Mouse (Mus musculus) CH12.LX (cell line): ENCODE measurements around the gene Nfix.

Source experiments
- CTCF ChIP-seq, 2 experiments: IDR thresholded peaks in 1 of 2; conservative IDR thresholded peaks in 1 of 2; 2 replicates each; pipeline ENCODE4 v1.5.1; 2011 to 2012; ENCODE audit warnings: low read depth in 2 of 2, low read length in 2 of 2, improper control_type of control experiment in 1 of 2, inconsistent platforms in 1 of 2, mild to moderate bottlenecking in 1 of 2, moderate library complexity in 1 of 2
- EP300 ChIP-seq: IDR thresholded peaks from 2 replicates; pipeline ENCODE4 v1.6.1; 2011; ENCODE audit warnings: low read length, improper control_type of control experiment
- POLR2A ChIP-seq: IDR thresholded peaks from 2 replicates; pipeline ENCODE4 v1.6.1; 2011; ENCODE audit warnings: low read depth, mild to moderate bottlenecking, improper control_type of control experiment, low read length
- RAD21 ChIP-seq: IDR thresholded peaks from 2 replicates; pipeline ENCODE4 v1.6.1; 2011; ENCODE audit warnings: low read depth, mild to moderate bottlenecking, low read length, improper control_type of control experiment, moderate library complexity
- USF1 ChIP-seq: IDR thresholded peaks from 2 replicates; pipeline ENCODE4 v1.6.1; 2014; ENCODE audit warnings: low read depth, mild to moderate bottlenecking, inconsistent platforms, low read length, improper control_type of control experiment

DNA sequence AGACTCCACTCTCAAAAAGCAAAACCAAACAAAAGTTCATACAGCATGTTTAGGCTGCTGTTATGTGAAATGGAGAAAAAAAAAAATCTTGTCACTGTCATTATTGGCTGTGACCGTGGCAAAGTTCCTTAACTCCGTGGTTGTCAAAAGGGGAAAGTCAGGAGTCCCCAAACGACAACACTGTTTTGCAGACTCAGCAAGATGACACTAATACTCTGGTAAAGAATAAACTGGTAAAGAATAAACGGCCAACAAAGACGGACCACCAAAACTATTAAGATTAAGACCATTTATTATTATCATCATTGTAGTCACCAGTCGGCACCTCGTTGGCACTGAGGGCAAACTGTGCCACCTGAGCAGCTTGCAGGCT is 39.7 kb upstream of the Nfix start:
- no peak for TF ChIP-seq CTCF (conservative IDR thresholded peaks at IDR 0.05 in 1 of 2, IDR thresholded peaks at IDR 0.05 in 1 of 2; ENCODE audit: low read depth in 2 of 2, low read length in 2 of 2)
- no peak for TF ChIP-seq USF1
- TF ChIP-seq POLR2A = no peak
- no peak for TF ChIP-seq EP300
- TF ChIP-seq RAD21 = no peak
